Mouse (Mus musculus) neural tube, embryonic 12.5 days (tissue): ENCODE measurements at regions not wholly inside any gene's neighbourhood (a gene's known extent, or its start where the extent isn't known, plus 50 kb on each side); places are given as distances from the start of the nearest gene placed in this dataset.
"Not testable (repeated sequence)": the region's sequence is repeated elsewhere in the genome, so short reads cannot be mapped to it uniquely, and the experiment has no call there.

Source experiments
- ATAC-seq: fragments of 200-750 bp; cut with Nextera tagmentation; 2 replicates; pipeline ENCODE4 v1.8.0; 2017; ENCODE audit warnings: low read depth, mild to moderate bottlenecking, moderate TSS enrichment, moderate library complexity; ENCODE audit not compliant: low FRiP score
- H3K27ac ChIP-seq: fragments of 300-500 bp; sonication (generic); 2 replicates; pipeline ENCODE4 v1.5.1; 2016
- H3K27me3 ChIP-seq: fragments of 300-500 bp; sonication (generic); replicated peaks from 2 replicates; pipeline ENCODE4 v1.6.1; 2016; ENCODE audit warnings: mild to moderate bottlenecking
- H3K36me3 ChIP-seq: fragments of 300-500 bp; sonication (generic); 2 replicates; pipeline ENCODE4 v1.6.1; 2016; ENCODE audit warnings: mild to moderate bottlenecking
- H3K4me1 ChIP-seq: fragments of 300-500 bp; sonication (generic); 2 replicates; pipeline ENCODE4 v1.6.1; 2016
- H3K4me2 ChIP-seq: fragments of 300-500 bp; sonication (generic); replicated peaks from 2 replicates; pipeline ENCODE4 v1.6.1; 2016; ENCODE audit warnings: mild to moderate bottlenecking
- H3K4me3 ChIP-seq: fragments of 300-500 bp; sonication (generic); 2 replicates; pipeline ENCODE4 v1.5.1; 2016
- H3K9ac ChIP-seq: fragments of 300-500 bp; sonication (generic); 2 replicates; pipeline ENCODE4 v1.6.1; 2016; ENCODE audit warnings: mild to moderate bottlenecking
- H3K9me3 ChIP-seq: fragments of 300-500 bp; sonication (generic); 2 replicates; pipeline ENCODE4 v1.6.1; 2016; ENCODE audit warnings: mild to moderate bottlenecking
- WGBS: fragments of 180-500 bp; shearing (Covaris S2); methylation state at CpG from one replicate; pipeline ENCODE4 v1.1.7; 2016; 5-methylcytosine and 5-hydroxymethylcytosine counted together

DNA sequence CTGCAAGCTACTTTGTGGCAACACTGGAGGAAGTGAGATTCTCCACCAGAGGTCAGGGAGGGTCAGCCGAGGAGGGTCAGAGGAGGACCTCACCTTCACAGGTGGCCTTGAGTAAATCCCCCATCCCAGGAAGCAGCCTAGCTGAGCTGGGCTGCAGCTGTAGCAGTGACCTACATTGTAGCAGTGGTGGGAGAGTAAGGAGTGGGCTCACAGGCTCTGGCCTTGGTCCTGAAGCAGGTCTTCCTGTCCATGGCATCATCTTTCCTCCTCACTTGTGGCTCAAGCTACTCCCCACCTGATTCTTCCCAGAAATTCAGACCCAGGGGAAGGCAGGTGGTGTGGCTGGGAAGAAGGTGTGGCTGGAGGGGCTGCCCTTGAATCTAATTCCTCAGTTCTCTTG, 84.3 kb downstream of the 1810013L24Rik start:
- not testable (repeated sequence) for H3K4me2 ChIP-seq, H3K4me3 ChIP-seq, ATAC-seq, H3K27me3 ChIP-seq, H3K4me1 ChIP-seq, H3K27ac ChIP-seq, H3K36me3 ChIP-seq, H3K9me3 ChIP-seq, H3K9ac ChIP-seq
- WGBS: 42% methylated on average over 1 of the region's 1 CpGs

- Histone ChIP-seq H3K9me3 (no peaks in the 10 kb centered on the region), H3K9ac (no peak overlapping the region), H3K36me3 (no peaks in the 10 kb centered on the region), H3K4me1 (no peaks in the 10 kb centered on the region), H3K4me3 (no peak overlapping the region), H3K27ac (no peak overlapping the region), H3K4me2 (no peak overlapping the region), H3K27me3 (no peaks in the 10 kb centered on the region)
- WGBS: 39% methylated on average over 7 of the region's 7 CpGs
- 0 out of 2 replicates have a peak, but pooled peaks have one; percentile 25 for ATAC-seq
Observed at GRCm38 (mm10) chr16:8916091-8916490, 86.2 kb downstream of the 1810013L24Rik start.

DNA sequence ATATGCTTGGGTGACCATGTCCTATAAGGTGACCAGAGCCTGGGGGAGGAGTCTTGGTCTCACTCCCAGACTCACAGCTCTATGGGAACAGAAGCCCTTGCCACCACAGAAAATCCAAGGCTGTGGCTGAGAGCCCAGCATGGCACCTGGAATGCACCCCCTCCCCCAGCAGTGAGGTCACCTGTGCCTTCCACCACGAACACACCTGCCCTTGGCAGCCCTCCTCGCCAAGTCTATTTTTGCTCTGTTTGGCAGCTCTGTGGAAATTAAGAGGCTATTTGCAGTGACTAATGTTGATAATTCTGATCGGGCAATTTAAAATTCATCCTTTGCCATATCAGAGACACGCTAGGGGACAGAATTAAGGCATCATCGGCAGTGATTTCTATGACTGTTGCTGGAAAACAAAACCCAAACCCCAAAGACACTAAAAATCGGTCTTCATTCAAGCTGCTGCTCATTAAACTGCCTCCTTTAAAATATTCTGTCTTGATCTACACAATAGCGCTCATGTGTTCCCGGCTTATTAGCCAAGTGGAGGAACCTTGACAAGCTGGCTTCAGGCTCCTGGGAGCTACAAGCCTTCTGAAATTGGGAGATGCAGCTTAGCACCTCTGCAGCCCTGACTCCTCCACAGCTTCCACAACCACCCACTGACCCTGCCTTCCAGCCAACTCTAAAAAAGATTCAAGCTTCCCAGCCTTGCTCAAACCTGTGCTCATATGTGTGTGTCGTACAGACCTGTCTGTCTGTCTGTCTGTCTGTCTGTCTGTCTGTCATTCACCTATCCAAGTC, 89.0 kb downstream of the 1810013L24Rik start:
- 89% methylated on average over 9 of the region's 9 CpGs for WGBS
- H3K27ac ChIP-seq: no peak overlapping the region
- ATAC-seq: no peak
- no peaks in the 10 kb centered on the region for H3K4me1 ChIP-seq
- no peak overlapping the region for H3K9ac ChIP-seq
- no peak overlapping the region for H3K4me3 ChIP-seq
- no peaks in the 10 kb centered on the region for H3K27me3 ChIP-seq
- no peaks in the 10 kb centered on the region for H3K36me3 ChIP-seq
- no peak overlapping the region for H3K4me2 ChIP-seq
- H3K9me3 ChIP-seq: no peaks in the 10 kb centered on the region

DNA sequence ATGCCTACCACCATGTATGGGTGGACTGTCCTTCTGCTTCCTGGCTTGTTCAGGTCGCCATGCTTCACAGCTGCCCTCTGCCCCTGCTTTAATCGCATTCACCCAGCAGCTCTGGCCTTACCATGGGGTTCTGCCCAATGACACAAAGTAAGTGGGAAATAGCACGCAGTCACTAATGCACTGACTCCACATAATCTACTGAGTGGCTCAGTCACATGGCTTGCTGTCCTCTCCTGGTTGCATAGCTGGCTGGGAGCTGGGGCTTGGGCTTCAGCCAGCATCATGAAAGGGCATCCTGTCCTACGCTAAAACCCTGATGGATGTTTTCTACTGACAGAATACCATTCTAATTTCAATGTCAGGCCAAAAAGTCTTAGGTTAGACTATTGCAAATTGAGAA, 94.8 kb downstream of the 1810013L24Rik start:
- 91% methylated on average over 4 of the region's 4 CpGs for WGBS
- Histone ChIP-seq H3K27me3 (no peaks in the 10 kb centered on the region), H3K4me2 (no peak overlapping the region), H3K9me3 (no peaks in the 10 kb centered on the region), H3K27ac (no peak overlapping the region), H3K4me3 (no peak overlapping the region), H3K36me3 (no peaks in the 10 kb centered on the region), H3K4me1 (no peaks in the 10 kb centered on the region), H3K9ac (no peak overlapping the region)
- ATAC-seq: no peak

DNA sequence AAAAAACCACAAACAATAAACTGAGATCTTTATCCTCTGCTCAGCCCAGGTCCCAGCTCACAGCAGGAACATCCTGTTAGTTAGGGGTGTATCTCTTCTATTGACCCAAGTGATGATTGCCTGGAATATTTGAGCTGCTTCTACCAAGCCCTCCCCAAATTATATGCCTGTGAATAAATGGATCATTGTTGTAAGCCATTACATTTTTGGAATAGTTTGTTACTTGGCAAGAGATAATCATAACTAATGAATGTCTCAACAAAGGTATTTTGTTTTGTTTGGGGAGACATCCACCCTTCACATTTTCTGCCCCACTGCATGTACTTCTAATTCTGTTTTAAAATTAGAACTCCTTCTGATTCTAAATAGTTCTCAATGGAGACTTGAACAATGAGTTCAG, 102.1 kb downstream of the 1810013L24Rik start:
- Histone ChIP-seq H3K9me3 (no peaks in the 10 kb centered on the region), H3K27me3 (no peaks in the 10 kb centered on the region), H3K4me3 (no peak overlapping the region), H3K9ac (no peak overlapping the region), H3K36me3 (no peaks in the 10 kb centered on the region), H3K4me1 (no peaks in the 10 kb centered on the region), H3K27ac (no peak overlapping the region), H3K4me2 (no peak overlapping the region)
- no peak for ATAC-seq

DNA sequence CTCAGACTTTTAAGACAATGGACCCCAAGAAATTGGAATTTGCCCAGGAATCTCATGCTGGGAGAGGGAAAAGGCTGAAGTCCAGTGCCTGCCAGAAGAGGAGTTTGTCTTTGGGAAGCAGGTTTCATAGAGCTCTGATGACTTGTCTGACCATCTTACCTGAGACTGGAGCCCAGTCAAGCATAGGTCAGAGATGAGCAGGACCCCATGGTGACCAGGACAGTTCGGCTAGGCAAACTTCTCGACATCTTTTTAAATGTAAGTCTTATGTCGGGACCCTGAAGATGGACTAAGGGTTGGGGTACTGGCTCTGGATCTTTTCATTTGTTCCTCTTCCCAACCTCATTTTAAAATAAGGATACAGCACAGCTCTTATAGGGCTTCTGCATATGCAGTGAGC, 103.2 kb downstream of the 1810013L24Rik start:
- ATAC-seq: no peak
- Histone ChIP-seq H3K9ac (no peak overlapping the region), H3K4me3 (no peak overlapping the region)

GRCm38 (mm10) chr16:8936446-8936845, 106.5 kb downstream of the 1810013L24Rik start:
- no peak overlapping the region for H3K9ac ChIP-seq
- no peaks in the 10 kb centered on the region for H3K36me3 ChIP-seq
- no peaks in the 10 kb centered on the region for H3K27me3 ChIP-seq
- H3K4me3 ChIP-seq: no peak overlapping the region
- no peak overlapping the region for H3K27ac ChIP-seq
- ATAC-seq: no peak
- no peaks in the 10 kb centered on the region for H3K9me3 ChIP-seq
- H3K4me1 ChIP-seq: no peaks in the 10 kb centered on the region
- no peak overlapping the region for H3K4me2 ChIP-seq

More for the DNA sequence above, 103.2 kb downstream of the 1810013L24Rik start:
- H3K4me2 ChIP-seq: no peak overlapping the region
- no peaks in the 10 kb centered on the region for H3K27me3 ChIP-seq
- 95% methylated on average over 3 of the region's 3 CpGs for WGBS
- no peaks in the 10 kb centered on the region for H3K4me1 ChIP-seq
- no peaks in the 10 kb centered on the region for H3K36me3 ChIP-seq
- H3K27ac ChIP-seq: no peak overlapping the region
- no peaks in the 10 kb centered on the region for H3K9me3 ChIP-seq

DNA sequence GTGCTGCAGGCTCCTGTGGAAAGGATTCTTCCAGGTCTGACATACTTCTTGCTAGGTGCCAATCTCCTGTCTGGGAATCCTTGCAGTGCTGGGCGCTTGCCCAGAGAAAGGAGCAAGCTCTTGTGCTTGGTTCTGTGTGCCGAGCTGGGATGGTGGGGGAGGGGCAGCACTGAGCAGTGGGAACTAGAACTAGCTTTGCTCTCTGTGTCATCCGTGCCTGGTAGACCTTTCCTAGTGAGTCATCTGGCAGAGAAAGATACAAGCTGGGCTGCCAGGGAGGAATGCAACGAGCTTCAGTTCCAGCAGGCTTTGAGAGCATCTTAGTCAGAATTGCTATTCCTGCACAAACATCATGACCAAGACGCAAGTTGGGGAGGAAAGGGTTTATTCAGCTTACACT, 108.6 kb downstream of the 1810013L24Rik start:
- Histone ChIP-seq H3K4me1 (no peaks in the 10 kb centered on the region), H3K4me2 (no peak overlapping the region), H3K27ac (no peak overlapping the region), H3K9me3 (no peaks in the 10 kb centered on the region), H3K4me3 (no peak overlapping the region), H3K36me3 (no peaks in the 10 kb centered on the region), H3K9ac (no peak overlapping the region), H3K27me3 (no peaks in the 10 kb centered on the region)
- 57% methylated on average over 5 of the region's 5 CpGs for WGBS
- ATAC-seq: no peak

DNA sequence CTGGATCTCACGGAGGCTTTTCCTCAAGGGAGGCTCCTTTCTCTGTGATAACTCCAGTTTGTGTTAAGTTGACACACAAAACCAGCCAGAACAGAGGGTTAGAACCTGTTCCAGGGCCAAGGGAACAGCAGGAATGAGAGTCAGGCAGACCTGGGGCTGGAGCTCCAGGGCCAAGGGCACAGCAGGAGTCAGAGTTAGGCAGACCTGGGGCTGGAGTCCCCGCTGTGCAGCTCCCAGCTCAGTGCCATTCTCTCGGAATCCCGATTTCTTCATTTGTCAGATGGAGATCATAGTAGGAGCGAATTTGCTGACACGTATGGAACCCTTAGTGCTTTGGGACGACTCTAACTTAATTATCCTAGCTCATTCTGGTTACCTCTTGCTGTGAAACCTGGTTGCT, 109.2 kb downstream of the 1810013L24Rik start:
- no peak overlapping the region for H3K4me3 ChIP-seq
- 59% methylated on average over 7 of the region's 7 CpGs for WGBS

GRCm38 (mm10) chr16:8944412-8945102, 114.7 kb downstream of the 1810013L24Rik start:
- no peak for ATAC-seq
- H3K4me3 ChIP-seq: no peak overlapping the region
- no peak overlapping the region for H3K9ac ChIP-seq
- WGBS: 26% methylated on average over 5 of the region's 5 CpGs
- H3K36me3 ChIP-seq: no peaks in the 10 kb centered on the region
- no peak overlapping the region for H3K4me2 ChIP-seq
- H3K27ac ChIP-seq: no peak overlapping the region
- H3K4me1 ChIP-seq: peaks cover 5% of the 10 kb centered on the region; the same call in 1 of the 2 replicates
- no peaks in the 10 kb centered on the region for H3K27me3 ChIP-seq
- no peaks in the 10 kb centered on the region for H3K9me3 ChIP-seq

More for the DNA sequence above, 109.2 kb downstream of the 1810013L24Rik start:
- H3K36me3 ChIP-seq: no peaks in the 10 kb centered on the region
- ATAC-seq: no peak
- H3K9me3 ChIP-seq: no peaks in the 10 kb centered on the region
- no peak overlapping the region for H3K4me2 ChIP-seq
- H3K27me3 ChIP-seq: no peaks in the 10 kb centered on the region
- no peak overlapping the region for H3K27ac ChIP-seq
- no peak overlapping the region for H3K9ac ChIP-seq
- no peaks in the 10 kb centered on the region for H3K4me1 ChIP-seq

DNA sequence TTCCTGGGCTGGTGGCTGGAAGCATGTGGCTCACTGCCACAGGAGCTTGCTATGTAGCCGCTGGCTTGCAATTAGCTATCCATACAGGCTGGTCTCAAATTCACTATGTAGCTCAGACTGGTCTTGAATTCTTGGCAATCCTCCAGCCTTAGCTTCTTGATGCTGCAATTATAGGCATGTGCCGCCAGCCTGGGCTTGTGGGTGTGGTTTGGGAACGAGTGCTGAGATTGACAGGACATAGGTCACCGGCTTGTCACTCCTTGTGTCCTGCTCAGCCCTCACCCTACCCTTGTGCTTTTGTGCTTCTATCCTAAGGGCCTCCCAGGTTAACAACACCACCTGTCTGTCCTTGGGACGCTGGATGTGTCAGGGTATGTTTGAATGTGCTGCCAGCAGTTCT, 117.9 kb downstream of the 1810013L24Rik start:
- Histone ChIP-seq H3K9me3 (peaks cover under 1% of the 10 kb centered on the region; the same call in 1 of the 2 replicates), H3K4me1 (peaks cover 5% of the 10 kb centered on the region; the same call in 1 of the 2 replicates), H3K36me3 (no peaks in the 10 kb centered on the region), H3K4me2 (no peak overlapping the region), H3K27ac (no peak overlapping the region), H3K4me3 (no peak overlapping the region), H3K9ac (no peak overlapping the region), H3K27me3 (no peaks in the 10 kb centered on the region)
- no peak for ATAC-seq
- WGBS: 72% methylated on average over 5 of the region's 5 CpGs

GRCm38 (mm10) chr16:8951156-8951899, 121.4 kb downstream of the 1810013L24Rik start:
- 71% methylated on average over 6 of the region's 6 CpGs for WGBS
- no peak overlapping the region for H3K4me2 ChIP-seq
- no peaks in the 10 kb centered on the region for H3K27me3 ChIP-seq
- H3K9ac ChIP-seq: no peak overlapping the region
- no peak overlapping the region for H3K27ac ChIP-seq
- no peaks in the 10 kb centered on the region for H3K4me1 ChIP-seq
- no peaks in the 10 kb centered on the region for H3K36me3 ChIP-seq
- peaks cover 4% of the 10 kb centered on the region; the same call in 1 of the 2 replicates for H3K9me3 ChIP-seq
- H3K4me3 ChIP-seq: no peak overlapping the region
- no peak for ATAC-seq
